Mouse (Mus musculus) MEL (cell line): ENCODE results near the gene Bcar1. TPM values are rescaled to one million over a fixed set of nuclear protein-coding genes. Genes with fewer than 3 reads are reported as not detected.

Experiments
- DNase-seq: peaks from one replicate; pipeline ENCODE4 v3.0.0; 2011; ENCODE audit warnings: low read depth, low spot score
- H3K27ac ChIP-seq: 2 replicates; pipeline ENCODE4 v1.5.1; 2012; ENCODE audit warnings: low read depth, mild to moderate bottlenecking, control low read depth, low read length, moderate library complexity; ENCODE audit not compliant: control insufficient read depth
- H3K27me3 ChIP-seq, 2 experiments: fragments of 150-350 bp in 1 of 2; sonication (generic) in 1 of 2; 2 replicates each; pipeline ENCODE4 v1.6.1; 2012; ENCODE audit warnings: low read length in 2 of 2, mild to moderate bottlenecking in 2 of 2, improper control_type of control experiment in 1 of 2, moderate library complexity in 1 of 2; ENCODE audit not compliant: insufficient read depth in 2 of 2, control insufficient read depth in 1 of 2
- H3K36me3 ChIP-seq, 2 experiments: 2 replicates each; pipeline ENCODE4 v1.6.1; 2012 to 2014; ENCODE audit warnings: low read length in 2 of 2, improper control_type of control experiment in 1 of 2, inconsistent platforms in 1 of 2, mild to moderate bottlenecking in 1 of 2; ENCODE audit not compliant: insufficient read depth in 2 of 2, control insufficient read depth in 1 of 2
- H3K4me1 ChIP-seq, 2 experiments: fragments of 150-350 bp in 1 of 2; sonication (generic) in 1 of 2; 2 replicates each; pipeline ENCODE4 v1.6.1; 2012; ENCODE audit warnings: low read length in 2 of 2, improper control_type of control experiment in 1 of 2, mild to moderate bottlenecking in 1 of 2; ENCODE audit not compliant: insufficient read depth in 2 of 2, control insufficient read depth in 1 of 2
- H3K4me3 ChIP-seq, 2 experiments: fragments of 150-350 bp in 1 of 2; sonication (generic) in 1 of 2; 2 replicates each; pipeline ENCODE4 v1.5.1; 2012; ENCODE audit warnings: low read depth in 2 of 2, low read length in 2 of 2, mild to moderate bottlenecking in 2 of 2, moderate library complexity in 2 of 2, control low read depth in 1 of 2, improper control_type of control experiment in 1 of 2; ENCODE audit not compliant: control insufficient read depth in 1 of 2, insufficient read depth in 1 of 2
- H3K79me2 ChIP-seq: 2 replicates; pipeline ENCODE4 v1.6.1; 2012; ENCODE audit warnings: mild to moderate bottlenecking, low read length, moderate library complexity; ENCODE audit not compliant: control insufficient read depth, poor library complexity, insufficient read depth
- H3K9ac ChIP-seq: 2 replicates; pipeline ENCODE4 v1.6.1; 2012; ENCODE audit warnings: low read depth, mild to moderate bottlenecking, control low read depth, low read length, moderate library complexity; ENCODE audit not compliant: control insufficient read depth, poor library complexity, severe bottlenecking
- H3K9me3 ChIP-seq: fragments of 150-350 bp; sonication (generic); replicated peaks from 2 replicates; pipeline ENCODE4 v1.6.1; 2012; ENCODE audit warnings: mild to moderate bottlenecking, low read length, improper control_type of control experiment, moderate library complexity; ENCODE audit not compliant: insufficient read depth
- BHLHE40 ChIP-seq: IDR thresholded peaks from 2 replicates; pipeline ENCODE4 v1.6.1; 2012; ENCODE audit warnings: low read depth, mild to moderate bottlenecking, inconsistent platforms, low read length, improper control_type of control experiment, borderline replicate concordance
- CHD1 ChIP-seq: IDR thresholded peaks from 2 replicates; pipeline ENCODE4 v1.6.1; 2012; ENCODE audit warnings: low read depth, mild to moderate bottlenecking, inconsistent platforms, low read length, improper control_type of control experiment
- E2F4 ChIP-seq: IDR thresholded peaks from 2 replicates; pipeline ENCODE4 v1.6.1; 2011; ENCODE audit warnings: low read depth, low read length, improper control_type of control experiment, borderline replicate concordance
- ELF1 ChIP-seq: IDR thresholded peaks from 2 replicates; pipeline ENCODE4 v1.6.1; 2014; ENCODE audit warnings: low read depth, mild to moderate bottlenecking, inconsistent platforms, low read length, improper control_type of control experiment, moderate library complexity
- EP300 ChIP-seq, 2 experiments: IDR thresholded peaks; 2 replicates each; pipeline ENCODE4 v1.6.1; 2011; ENCODE audit warnings: improper control_type of control experiment in 2 of 2, low read length in 2 of 2, low read depth in 1 of 2, mild to moderate bottlenecking in 1 of 2
- ETS1 ChIP-seq: IDR thresholded peaks from 2 replicates; pipeline ENCODE4 v1.6.1; 2012; ENCODE audit warnings: low read depth, mild to moderate bottlenecking, inconsistent platforms, low read length, improper control_type of control experiment, moderate library complexity
- GABPA ChIP-seq: IDR thresholded peaks from 2 replicates; pipeline ENCODE4 v1.6.1; 2012; ENCODE audit warnings: low read depth, mild to moderate bottlenecking, inconsistent platforms, low read length, improper control_type of control experiment, moderate library complexity
- GATA1 ChIP-seq: IDR thresholded peaks from 2 replicates; pipeline ENCODE4 v1.6.1; 2011; ENCODE audit warnings: low read depth, low read length, improper control_type of control experiment
- HCFC1 ChIP-seq: IDR thresholded peaks from 2 replicates; pipeline ENCODE4 v1.6.1; 2012; ENCODE audit warnings: low read depth, mild to moderate bottlenecking, inconsistent platforms, low read length, improper control_type of control experiment, moderate library complexity
- JUND ChIP-seq: IDR thresholded peaks from 2 replicates; pipeline ENCODE4 v1.6.1; 2011; ENCODE audit warnings: low read depth, mild to moderate bottlenecking, improper control_type of control experiment, low read length
- KAT2A ChIP-seq: conservative IDR thresholded peaks from 2 replicates; pipeline ENCODE4 v1.6.1; 2012; ENCODE audit warnings: low read depth, low read length, improper control_type of control experiment, inconsistent platforms
- MAFK ChIP-seq: IDR thresholded peaks from 2 replicates; pipeline ENCODE4 v1.6.1; 2011; ENCODE audit warnings: low read depth, mild to moderate bottlenecking, low read length, improper control_type of control experiment, borderline replicate concordance
- MXI1 ChIP-seq: IDR thresholded peaks from 2 replicates; pipeline ENCODE4 v1.6.1; 2011; ENCODE audit warnings: mild to moderate bottlenecking, low read depth, low read length, improper control_type of control experiment
- MYB ChIP-seq: IDR thresholded peaks from 2 replicates; pipeline ENCODE4 v1.6.1; 2011; ENCODE audit warnings: mild to moderate bottlenecking, low read depth, low read length, improper control_type of control experiment
- NELFE ChIP-seq: IDR thresholded peaks from 2 replicates; pipeline ENCODE4 v1.6.1; 2011; ENCODE audit warnings: low read depth, low read length, improper control_type of control experiment
- NRF1 ChIP-seq: IDR thresholded peaks from 2 replicates; pipeline ENCODE4 v1.6.1; 2014; ENCODE audit warnings: low read depth, mild to moderate bottlenecking, inconsistent platforms, low read length, improper control_type of control experiment, moderate library complexity; ENCODE audit not compliant: poor library complexity, insufficient read depth, severe bottlenecking
- POLR2A ChIP-seq, 2 experiments: IDR thresholded peaks; 2 replicates each; pipeline ENCODE4 v1.6.1; 2011 to 2012; ENCODE audit warnings: low read length in 2 of 2, mild to moderate bottlenecking in 2 of 2, control low read depth in 1 of 2, improper control_type of control experiment in 1 of 2, low read depth in 1 of 2, moderate library complexity in 1 of 2; ENCODE audit not compliant: control insufficient read depth in 1 of 2, insufficient read depth in 1 of 2, poor library complexity in 1 of 2
- POLR2AphosphoS2 ChIP-seq: IDR thresholded peaks from 2 replicates; pipeline ENCODE4 v1.6.1; 2011; ENCODE audit warnings: low read length, improper control_type of control experiment
- RAD21 ChIP-seq: IDR thresholded peaks from 2 replicates; pipeline ENCODE4 v1.6.1; 2011; ENCODE audit warnings: mild to moderate bottlenecking, low read depth, low read length, improper control_type of control experiment
- SIN3A ChIP-seq: IDR thresholded peaks from 2 replicates; pipeline ENCODE4 v1.6.1; 2012; ENCODE audit warnings: low read length, improper control_type of control experiment, inconsistent platforms
- TAL1 ChIP-seq: IDR thresholded peaks from 2 replicates; pipeline ENCODE4 v1.6.1; 2012; ENCODE audit warnings: mild to moderate bottlenecking, inconsistent platforms, low read length, moderate library complexity, mixed read lengths
- TCF12 ChIP-seq: IDR thresholded peaks from 2 replicates; pipeline ENCODE4 v1.6.1; 2014; ENCODE audit warnings: low read depth, mild to moderate bottlenecking, inconsistent platforms, low read length, improper control_type of control experiment, moderate library complexity
- UBTF ChIP-seq: IDR thresholded peaks from 2 replicates; pipeline ENCODE4 v1.6.1; 2012; ENCODE audit warnings: low read depth, mild to moderate bottlenecking, inconsistent platforms, low read length, improper control_type of control experiment, moderate library complexity, borderline replicate concordance; ENCODE audit not compliant: insufficient read depth
- USF2 ChIP-seq, 2 experiments: IDR thresholded peaks; 2 replicates each; pipeline ENCODE4 v1.6.1; 2011 to 2012; ENCODE audit warnings: improper control_type of control experiment in 2 of 2, low read length in 2 of 2, borderline replicate concordance in 1 of 2, inconsistent platforms in 1 of 2, low read depth in 1 of 2, mild to moderate bottlenecking in 1 of 2; ENCODE audit not compliant: insufficient read depth in 1 of 2
- ZC3H11A ChIP-seq: IDR thresholded peaks from 2 replicates; pipeline ENCODE4 v1.6.1; 2012; ENCODE audit warnings: low read depth, mild to moderate bottlenecking, inconsistent platforms, low read length, improper control_type of control experiment
- ZMIZ1 ChIP-seq: IDR thresholded peaks from 2 replicates; pipeline ENCODE4 v1.6.1; 2012; ENCODE audit warnings: low read depth, mild to moderate bottlenecking, inconsistent platforms, low read length, improper control_type of control experiment, moderate library complexity
- ZNF384 ChIP-seq: IDR thresholded peaks from 2 replicates; pipeline ENCODE4 v1.6.1; 2012; ENCODE audit warnings: low read depth, mild to moderate bottlenecking, inconsistent platforms, low read length, improper control_type of control experiment
- polyA plus RNA-seq, 2 experiments: library from polyadenylated mRNA; stranded (reverse) in 1 of 2; unstranded in 1 of 2; fragments of >175 nt in 1 of 2; fragments of >200 nt in 1 of 2; gene quantifications; 2 replicates each; pipeline versions ENCODE4 v1.2.1 to v1.2.4; 2012; ENCODE audit warnings: low replicate concordance in 2 of 2, low read depth in 1 of 2; ENCODE audit not compliant: insufficient read length in 2 of 2, insufficient read depth in 1 of 2, missing spikeins in 1 of 2
- total RNA-seq: library from RNA; depleted of rRNA; stranded (reverse); fragments of 300-350 nt; gene quantifications from 2 replicates; pipeline ENCODE4 v1.2.3, GENCODE M21; 2012

Gene Bcar1
- total and polyA plus RNA-seq, 3 experiments: 6.5 to 17.4 TPM; not detected in 1

DNA sequence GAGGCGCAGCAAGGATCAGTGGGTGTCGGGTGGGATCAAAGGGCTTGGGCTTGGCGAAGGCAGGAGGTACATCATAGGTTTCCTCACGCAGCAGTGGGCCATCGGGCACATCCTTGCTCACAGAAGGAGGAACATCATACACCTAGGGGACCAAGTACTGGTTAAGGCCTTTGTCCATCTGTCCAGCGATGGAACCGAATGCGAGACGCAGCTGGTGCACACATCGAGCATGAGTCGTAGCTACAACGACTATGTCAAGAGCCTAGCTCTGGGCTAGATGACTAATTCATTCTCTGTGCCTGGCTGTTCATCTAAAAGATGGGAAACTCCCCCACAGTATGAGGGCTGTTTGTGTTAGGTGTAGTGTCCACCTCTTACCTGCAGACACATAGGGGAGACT is 29.3 kb downstream of the Bcar1 start (continued):
- no peak for TF ChIP-seq CHD1

GRCm38 (mm10) chr8:111713817-111714216 is 29.8 kb downstream of the Bcar1 start:
- TF ChIP-seq TAL1 (no peak), BHLHE40 (no peak), GATA1 (no peak), MAFK (no peak), HCFC1 (no peak), EP300 (IDR thresholded peaks at IDR 0.05; ENCODE audit: low read depth in 1 of 2, low read length in 2 of 2) (no peak), ZMIZ1 (no peak), POLR2AphosphoS2 (no peak), MYB (no peak), RAD21 (no peak), GABPA (no peak), SIN3A (no peak)
- TF ChIP-seq, all 39 proteins: peak for 0
- no peak overlapping the region for H3K4me3 ChIP-seq
- no peaks in the 10 kb centered on the region for H3K27me3 ChIP-seq
- H3K9ac ChIP-seq: no peak overlapping the region
- H3K79me2 ChIP-seq: no peaks in the 10 kb centered on the region
- peaks cover 9 to 13% of the 10 kb centered on the region in 2 experiments for H3K4me1 ChIP-seq
- H3K27ac ChIP-seq: no peak overlapping the region
- H3K36me3 ChIP-seq: peaks cover 0 to 7% of the 10 kb centered on the region in 2 experiments; a peak in 3 of 4 replicates
- no peaks in the 10 kb centered on the region for H3K9me3 ChIP-seq
- DNase-seq: no peak

DNA sequence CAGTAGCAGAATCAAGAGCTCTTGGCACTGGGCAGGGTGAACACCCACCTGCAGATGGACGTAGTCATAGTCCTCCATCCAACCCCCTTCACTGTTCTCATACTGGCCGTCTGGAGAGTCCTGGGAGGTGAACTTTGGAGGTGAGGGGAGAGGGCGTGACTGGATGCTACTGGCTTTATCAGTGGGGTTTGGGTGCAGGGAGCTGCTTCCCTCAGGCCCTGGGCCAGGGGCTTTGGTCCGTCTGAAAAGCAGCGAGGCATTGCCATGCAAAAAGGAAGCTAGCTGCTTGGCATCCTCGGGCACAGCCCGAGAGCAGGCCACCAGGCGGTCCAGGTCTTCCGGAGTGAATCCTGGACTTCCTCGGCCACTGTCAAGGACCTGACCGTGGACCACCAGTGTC is 30.3 kb downstream of the Bcar1 start:
- no peak for TF ChIP-seq POLR2A (IDR thresholded peaks at IDR 0.05; ENCODE audit: control insufficient read depth in 1 of 2, insufficient read depth in 1 of 2, low read depth in 1 of 2, low read length in 2 of 2, poor library complexity in 1 of 2)
- TF ChIP-seq MXI1: no peak
- no peak for TF ChIP-seq KAT2A
- no peak for TF ChIP-seq ZC3H11A
- no peak for TF ChIP-seq ZNF384
- TF ChIP-seq USF2 (IDR thresholded peaks at IDR 0.05; ENCODE audit: borderline replicate concordance in 1 of 2, insufficient read depth in 1 of 2, low read depth in 1 of 2, low read length in 2 of 2): no peak
- no peak for TF ChIP-seq JUND
- TF ChIP-seq NRF1: no peak
- no peak for TF ChIP-seq GABPA
- no peak for TF ChIP-seq ELF1
- TF ChIP-seq ETS1: no peak
- TF ChIP-seq TCF12: no peak
- no peak for TF ChIP-seq MYB
- no peak for TF ChIP-seq UBTF
- TF ChIP-seq E2F4: no peak
- no peak for TF ChIP-seq EP300 (IDR thresholded peaks at IDR 0.05; ENCODE audit: low read depth in 1 of 2, low read length in 2 of 2)
- TF ChIP-seq NELFE: no peak
- no peak for TF ChIP-seq CHD1
- DNase-seq: no peak
- Histone ChIP-seq H3K9me3 (no peaks in the 10 kb centered on the region), H3K27ac (no peak overlapping the region), H3K9ac (no peak overlapping the region), H3K36me3 (peaks cover 0 to 7% of the 10 kb centered on the region in 2 experiments; a peak in 3 of 4 replicates), H3K4me1 (peaks cover 9 to 13% of the 10 kb centered on the region in 2 experiments), H3K27me3 (no peaks in the 10 kb centered on the region), H3K79me2 (no peaks in the 10 kb centered on the region), H3K4me3 (no peak overlapping the region)
